ENCODE assay signal across 1 mouse cellular context in the genomic region with DNA sequence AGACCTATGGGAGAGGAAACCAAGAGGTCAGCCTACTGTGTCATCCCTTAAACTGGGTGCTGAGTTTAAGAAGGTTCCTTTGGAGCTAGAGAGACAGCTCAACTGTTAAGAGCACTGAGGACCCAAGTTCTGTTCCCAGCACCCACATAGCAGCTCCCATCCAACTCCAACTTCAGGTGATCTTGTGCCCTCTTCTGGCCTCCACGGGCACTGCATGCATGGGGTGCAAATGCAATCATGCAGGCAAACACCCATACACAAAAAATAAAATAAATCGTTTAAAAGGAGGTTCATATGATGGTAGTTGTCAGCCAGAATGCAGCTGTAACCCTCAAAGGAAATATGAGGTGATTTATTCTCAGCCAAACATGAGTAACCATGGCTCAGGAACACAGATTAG.
TF ChIP-seq lines count a peak whose summit lies in the region.

No protein-coding gene starts in this region.

TF ChIP-seq in MEL, 35 proteins besides CTCF, POLR2A, EP300 and RAD21:
- TF ChIP-seq CHD1 (IDR thresholded peaks at IDR 0.05; ENCODE audit: low read depth, low read length) (no peak), ZNF384 (IDR thresholded peaks at IDR 0.05; ENCODE audit: low read depth, low read length) (no peak), RCOR1 (IDR thresholded peaks at IDR 0.05; ENCODE audit: low read depth, low read length) (no peak), MYB (IDR thresholded peaks at IDR 0.05; ENCODE audit: low read depth, low read length) (no peak), SMC3 (IDR thresholded peaks at IDR 0.05; ENCODE audit: low read depth, low read length) (0 out of 2 replicates have a peak, but pooled peaks have one; percentile 6), MAX (IDR thresholded peaks at IDR 0.05; ENCODE audit: low read length) (no peak)
TF ChIP-seq in MEL: peak in this region for 1.
